ENCODE assay signal across 11 mouse cellular contexts in the genomic region with DNA sequence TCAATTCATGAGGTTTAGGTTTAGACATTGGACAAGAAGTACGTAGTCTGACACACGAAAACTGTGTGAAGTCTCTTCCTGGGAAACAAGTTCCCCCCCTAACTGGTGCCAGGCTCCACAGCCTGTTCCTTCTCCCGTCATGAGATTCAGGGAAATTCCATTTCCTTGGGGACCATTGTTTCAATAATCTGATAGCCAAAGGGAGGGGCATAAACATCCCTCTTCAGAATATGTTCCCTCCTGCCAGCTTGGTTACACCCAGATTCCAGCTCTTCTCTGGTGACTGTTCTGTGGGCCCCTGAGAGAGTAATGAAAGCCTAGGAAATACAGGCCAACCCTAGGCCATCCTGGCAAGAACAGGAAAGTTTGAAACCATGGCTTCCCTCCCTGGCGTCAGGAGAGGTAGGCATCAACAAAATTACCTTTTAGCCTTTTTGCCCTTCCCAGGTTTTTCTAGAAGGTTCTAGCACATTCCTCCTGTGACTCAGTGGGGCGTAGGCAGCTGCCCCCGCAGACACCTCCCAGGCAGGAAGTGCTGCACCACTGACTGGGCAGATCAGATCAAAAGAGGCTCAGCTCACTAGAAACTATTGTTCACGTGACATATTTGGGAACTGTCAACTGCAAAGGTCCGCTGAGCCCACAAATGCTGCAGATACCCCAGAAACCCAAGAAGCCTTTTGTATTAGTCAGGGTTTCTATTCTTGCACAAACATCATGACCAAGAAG.
DNase-seq lines count a peak whose midpoint lies in the region; ATAC-seq lines count a peak whose summit lies in the region.
"Had no signal": no experiment of that assay in that cellular context is flagged by ENCODE, and none has a peak within 500 bp of the region (broad histone marks: within the 10 kb centered on the region; RNA-seq: fewer than 3 reads in every experiment).

No protein-coding gene starts in this region.

- no peak overlapping the region for H3K4me2 ChIP-seq in forebrain, embryonic 14.5 days (ENCODE audit: low read length)
- H3K4me2 ChIP-seq: limb, embryonic 15.5 days had no signal

- no peak overlapping the region for H3K9ac ChIP-seq in forebrain, embryonic 14.5 days (ENCODE audit: low read length)
- H3K9ac ChIP-seq: limb, embryonic 15.5 days had no signal

- peaks cover 3% of the 10 kb centered on the region; the same call in 1 of the 2 replicates for H3K9me3 ChIP-seq in forebrain, embryonic 10.5 days
- H3K9me3 ChIP-seq in forebrain, embryonic 14.5 days (replicated peaks; ENCODE audit: control insufficient read depth, low read length), result no peaks in the 10 kb centered on the region
- H3K9me3 ChIP-seq: limb, embryonic 15.5 days had no signal

- peak overlapping the region; percentile 44; the same call in 1 of the 2 replicates for H3K27ac ChIP-seq in forebrain, embryonic 10.5 days
- no peak overlapping the region for H3K27ac ChIP-seq in forebrain, embryonic 14.5 days (ENCODE audit: low read depth, low read length)
- H3K27ac ChIP-seq: limb, embryonic 15.5 days had no signal

- no peaks in the 10 kb centered on the region for H3K27me3 ChIP-seq in forebrain, embryonic 10.5 days (ENCODE audit: poor library complexity, severe bottlenecking)
- H3K27me3 ChIP-seq in forebrain, embryonic 14.5 days (replicated peaks; ENCODE audit: control insufficient read depth, insufficient read depth, low read length), result no peaks in the 10 kb centered on the region
- H3K27me3 ChIP-seq: limb, embryonic 15.5 days had no signal

- WGBS in forebrain, embryonic 10.5 days, result 85% methylated on average over 8 of the region's 8 CpGs
- WGBS in forebrain, embryonic 14.5 days, result 84% methylated on average over 8 of the region's 8 CpGs

- H3K4me3 ChIP-seq in forebrain, embryonic 10.5 days, result no peak overlapping the region
- no peak overlapping the region for H3K4me3 ChIP-seq in forebrain, embryonic 14.5 days (ENCODE audit: low read depth, low read length)
- H3K4me3 ChIP-seq: limb, embryonic 15.5 days had no signal

- no peak for ATAC-seq in forebrain, embryonic 14.5 days
- ATAC-seq in common myeloid progenitor, adult 5-6 weeks (replicated peaks; ENCODE audit: low read depth, poor library complexity, severe bottlenecking), result peak; percentile 80

- H3K4me1 ChIP-seq in forebrain, embryonic 10.5 days, result peaks cover 42% of the 10 kb centered on the region
- peaks cover 19% of the 10 kb centered on the region for H3K4me1 ChIP-seq in forebrain, embryonic 14.5 days (ENCODE audit: control insufficient read depth, insufficient read depth, low read length)

- H3K36me3 ChIP-seq in forebrain, embryonic 10.5 days (replicated peaks), result no peaks in the 10 kb centered on the region
- H3K36me3 ChIP-seq in forebrain, embryonic 14.5 days (ENCODE audit: control insufficient read depth, insufficient read depth, low read length), result no peaks in the 10 kb centered on the region
- H3K36me3 ChIP-seq: limb, embryonic 15.5 days had no signal

- no peak for DNase-seq in forebrain, embryonic 10.5 days (ENCODE audit: extremely low spot score, low spot score)
- no peak for DNase-seq in forebrain, embryonic 14.5 days (ENCODE audit: low spot score)
- peak; percentile 29 for DNase-seq in A20 (ENCODE audit: low read depth, low spot score)
- peak; percentile 70 for DNase-seq in lung, postnatal 36 days
- no peak for DNase-seq in adrenal gland, adult 18-20 months (ENCODE audit: low spot score in 2 of 2)
- DNase-seq in cerebellum, postnatal 36 days, result no peak
- no peak for DNase-seq in right cerebral cortex, adult 18-20 months
- DNase-seq: cerebellum, adult 11-12 months; kidney, adult 18-20 months had no signal

Comparison
In these comparisons a context has a peak if more than half of its experiments do, and no peak if none do; other contexts are left out.
1. DNase-seq: peak in A20 (single experiment) and lung, postnatal 36 days (single experiment); none in forebrain, embryonic 10.5 days (single experiment), forebrain, embryonic 14.5 days (single experiment), adrenal gland, adult 18-20 months (0 of 2), cerebellum, postnatal 36 days (0 of 2) and right cerebral cortex, adult 18-20 months (single experiment).